Mouse (Mus musculus) MEL (cell line): ENCODE measurements around the gene Bnc2.

ENCODE experiments used
- CTCF ChIP-seq, 3 experiments: IDR thresholded peaks in 2 of 3; conservative IDR thresholded peaks in 1 of 3; 2 replicates each; pipeline ENCODE4 v1.5.1; 2011 to 2012; ENCODE audit warnings: low read length in 3 of 3, low read depth in 2 of 3, mild to moderate bottlenecking in 2 of 3, improper control_type of control experiment in 1 of 3, inconsistent platforms in 1 of 3, mixed read lengths in 1 of 3, moderate library complexity in 1 of 3; ENCODE audit not compliant: control insufficient read depth in 1 of 3, insufficient read depth in 1 of 3, poor library complexity in 1 of 3, severe bottlenecking in 1 of 3
- MAX ChIP-seq: IDR thresholded peaks from 2 replicates; pipeline ENCODE4 v1.6.1; 2011; ENCODE audit warnings: low read length, improper control_type of control experiment
- MYB ChIP-seq: IDR thresholded peaks from 2 replicates; pipeline ENCODE4 v1.6.1; 2011; ENCODE audit warnings: mild to moderate bottlenecking, low read depth, low read length, improper control_type of control experiment
- POLR2A ChIP-seq, 2 experiments: IDR thresholded peaks; 2 replicates each; pipeline ENCODE4 v1.6.1; 2011 to 2012; ENCODE audit warnings: low read length in 2 of 2, mild to moderate bottlenecking in 2 of 2, control low read depth in 1 of 2, improper control_type of control experiment in 1 of 2, low read depth in 1 of 2, moderate library complexity in 1 of 2; ENCODE audit not compliant: control insufficient read depth in 1 of 2, insufficient read depth in 1 of 2, poor library complexity in 1 of 2
- SMC3 ChIP-seq: IDR thresholded peaks from 2 replicates; pipeline ENCODE4 v1.6.1; 2011; ENCODE audit warnings: low read depth, low read length, improper control_type of control experiment
- ZC3H11A ChIP-seq: IDR thresholded peaks from 2 replicates; pipeline ENCODE4 v1.6.1; 2012; ENCODE audit warnings: low read depth, mild to moderate bottlenecking, inconsistent platforms, low read length, improper control_type of control experiment

- TF ChIP-seq CTCF (IDR thresholded peaks at IDR 0.05 in 2 of 3, conservative IDR thresholded peaks at IDR 0.05 in 1 of 3; ENCODE audit: control insufficient read depth in 1 of 3, insufficient read depth in 1 of 3, low read depth in 2 of 3, low read length in 3 of 3, poor library complexity in 1 of 3, severe bottlenecking in 1 of 3), result no peak
- no peak for TF ChIP-seq SMC3
- TF ChIP-seq MAX, result no peak
- TF ChIP-seq MYB, result no peak
- no peak for TF ChIP-seq POLR2A (IDR thresholded peaks at IDR 0.05; ENCODE audit: control insufficient read depth in 1 of 2, insufficient read depth in 1 of 2, low read depth in 1 of 2, low read length in 2 of 2, poor library complexity in 1 of 2)
- TF ChIP-seq ZC3H11A, result no peak
Measured at GRCm38 (mm10) chr4:84427955-84428354, 247.1 kb downstream of the Bnc2 start.
